Mouse (Mus musculus): ENCODE data around the gene Zrsr1.

DNA sequence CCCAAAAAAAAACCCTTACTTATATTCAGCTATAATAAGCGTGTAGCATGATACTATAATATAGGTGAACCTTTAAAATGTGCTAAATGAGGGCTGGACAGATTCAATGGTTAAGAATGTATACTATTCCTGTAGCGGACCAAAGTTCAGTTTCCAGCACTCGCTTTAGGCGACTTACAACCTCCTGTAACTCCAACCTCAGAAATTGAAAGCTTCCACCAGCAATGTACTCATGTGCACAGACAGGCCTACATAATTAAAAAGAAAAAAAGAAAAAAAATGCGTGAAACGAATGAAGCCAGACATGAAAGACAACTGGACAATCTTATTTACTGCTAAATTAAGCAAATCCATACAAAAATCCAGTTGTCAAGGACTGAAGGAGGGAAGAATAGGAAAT, 11.0 kb downstream of the Zrsr1 start:
- TF ChIP-seq CTCF (IDR thresholded peaks at IDR 0.05; ENCODE audit: borderline replicate concordance, control insufficient read depth, extremely low read depth, insufficient read depth, low read length, poor library complexity), result no peak
- TF ChIP-seq POLR2A (IDR thresholded peaks at IDR 0.05; ENCODE audit: control insufficient read depth, extremely low read depth, insufficient read depth, low read length, poor library complexity), result no peak

Data from thymus, adult 2 months (tissue).